Mouse (Mus musculus) spleen, adult 2 months (tissue): ENCODE measurements around the gene Bcap29.

Experiments
- CTCF ChIP-seq: fragments of 200-500 bp; IDR thresholded peaks from 2 replicates; pipeline ENCODE4 v1.5.1; 2011; ENCODE audit warnings: mild to moderate bottlenecking, inconsistent platforms; ENCODE audit not compliant: insufficient read depth, insufficient read length, insufficient replicate concordance; ENCODE audit errors: extremely low read depth
- POLR2A ChIP-seq: fragments of 200-500 bp; IDR thresholded peaks from 2 replicates; pipeline ENCODE4 v1.6.1; 2011; ENCODE audit warnings: low read depth, low read length, inconsistent platforms

- TF ChIP-seq CTCF (no peak), POLR2A (no peak)
Observed at GRCm38 (mm10) chr12:31551252-31551651, 83.2 kb downstream of the Bcap29 start.
